Mouse (Mus musculus) thymus, adult 2 months (tissue): ENCODE measurements at regions not wholly inside any gene's neighbourhood (a gene's known extent, or its start where the extent isn't known, plus 50 kb on each side); places are given as distances from the start of the nearest gene placed in this dataset.

Source experiments
- CTCF ChIP-seq: fragments of 200-500 bp; IDR thresholded peaks from 2 replicates; pipeline ENCODE4 v1.5.1; 2012; ENCODE audit warnings: mild to moderate bottlenecking, control low read depth, low read length, moderate library complexity, borderline replicate concordance; ENCODE audit not compliant: control insufficient read depth, poor library complexity, insufficient read depth; ENCODE audit errors: extremely low read depth
- POLR2A ChIP-seq: fragments of 200-500 bp; IDR thresholded peaks from 2 replicates; pipeline ENCODE4 v1.6.1; 2012; ENCODE audit warnings: mild to moderate bottlenecking, low read length, control low read depth, moderate library complexity; ENCODE audit not compliant: control insufficient read depth, poor library complexity, insufficient read depth; ENCODE audit errors: extremely low read depth

GRCm38 (mm10) chr4:106007334-106008190 is 217.9 kb downstream of the Gm12728 start:
- TF ChIP-seq CTCF = no peak
- no peak for TF ChIP-seq POLR2A
